Mouse (Mus musculus): ENCODE data around the gene Cetn3.

Cetn3 gene

DNA sequence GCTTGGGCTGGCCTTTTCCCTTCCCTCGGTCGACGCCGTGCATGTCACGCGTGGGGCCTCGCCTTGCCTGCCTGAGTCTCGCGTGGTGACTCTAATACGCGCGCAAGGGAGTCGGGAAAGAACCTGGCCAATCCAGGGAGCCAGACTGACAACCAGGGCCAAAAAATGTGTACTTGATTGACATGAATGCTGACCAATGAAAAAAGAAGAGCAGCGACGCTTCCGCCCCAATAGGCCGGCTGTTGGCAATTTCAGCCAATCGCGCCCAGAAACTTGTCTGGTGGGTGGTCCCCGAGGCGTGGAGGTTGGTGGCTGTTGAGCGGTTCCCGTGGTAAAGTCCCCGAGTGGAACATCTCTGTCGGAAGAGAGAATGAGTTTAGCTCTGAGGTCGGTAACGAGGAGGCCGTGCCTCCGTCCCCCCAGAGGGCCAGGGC, at the start of gene Cetn3:
Gene Cetn3 (plus strand): TSS at position 107 of the 434 bp plus-strand sequence.
- DNase-seq (ENCODE audit: low spot score in 2 of 2), result peak in 1 of 2 experiments; percentile 91

DNA sequence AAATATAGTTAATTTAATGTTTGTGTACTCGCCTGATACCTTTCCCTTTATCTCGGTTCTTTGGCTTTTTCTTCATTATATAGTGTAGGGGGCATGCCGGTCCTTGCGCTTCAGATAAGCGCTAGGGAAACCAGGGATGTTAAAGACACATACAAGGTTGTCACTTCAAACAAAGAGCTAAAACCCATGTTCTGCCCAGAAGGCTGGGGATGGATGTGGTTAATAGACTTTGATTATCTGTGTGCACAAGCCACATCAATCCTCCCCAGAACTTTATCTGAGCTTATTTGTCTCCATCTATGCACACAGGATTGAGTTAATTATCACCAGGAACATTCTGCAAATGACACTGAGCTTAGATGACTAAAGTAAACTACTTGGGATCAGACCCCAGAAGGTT, 46.3 kb upstream of the Cetn3 start:
- DNase-seq (ENCODE audit: low spot score in 2 of 2), result no peak

DNA sequence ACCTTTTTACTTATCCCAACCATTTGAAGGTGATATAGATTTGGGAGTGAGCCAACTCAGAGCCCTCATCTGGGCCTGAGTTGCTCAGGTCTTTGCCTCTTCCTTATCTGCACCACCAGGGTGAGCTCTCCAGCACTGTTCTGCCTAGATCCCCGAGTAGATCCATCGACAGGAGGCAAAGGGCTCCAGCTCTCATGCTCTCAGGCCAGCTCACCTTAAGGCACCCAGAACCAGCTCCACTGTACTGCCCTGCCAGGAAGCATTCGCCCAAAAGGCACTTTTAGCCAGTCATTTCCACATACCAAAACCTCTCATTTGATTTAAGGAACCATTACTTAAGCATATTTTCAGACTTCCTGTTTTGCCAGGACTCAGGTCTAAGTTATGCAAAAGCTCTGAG, 42.0 kb upstream of the Cetn3 start:
- peak in 1 of 2 experiments; percentile 31 for DNase-seq (ENCODE audit: low spot score in 2 of 2)

DNA sequence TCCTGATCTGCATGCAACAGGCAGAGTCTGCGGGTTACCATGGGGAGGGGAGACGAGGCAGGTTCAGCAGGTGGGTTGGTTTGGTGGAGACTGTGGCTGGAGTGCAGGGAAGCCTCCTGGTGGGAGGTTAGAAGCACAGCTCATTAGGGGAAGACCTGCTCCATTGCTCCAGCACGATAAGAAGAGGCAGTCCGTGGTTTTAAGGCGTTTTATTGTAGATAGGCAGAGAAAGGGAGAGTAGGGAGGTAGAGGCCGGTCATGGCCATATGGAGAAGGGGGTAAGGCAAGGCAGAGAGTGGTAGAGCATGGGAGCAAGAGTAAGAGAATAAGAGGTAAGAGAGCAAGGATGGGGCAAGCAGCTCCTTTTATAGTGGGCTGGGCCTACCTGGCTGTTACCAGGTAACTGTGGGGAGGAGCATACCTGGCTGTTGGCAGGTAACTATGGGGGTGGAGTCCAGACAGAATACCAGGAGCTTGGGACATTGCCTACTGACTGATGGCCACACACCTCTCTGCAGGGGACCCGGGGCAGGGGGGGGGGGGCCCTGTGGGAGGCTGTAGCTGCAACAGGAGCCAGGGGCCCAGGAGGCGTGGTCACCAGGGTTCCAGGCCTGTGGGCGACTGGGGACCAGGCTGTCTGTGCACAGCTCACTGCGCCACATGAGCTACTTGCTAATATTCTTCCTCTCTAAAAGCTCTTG, 39.3 kb upstream of the Cetn3 start:
- no peak for DNase-seq (ENCODE audit: low spot score in 2 of 2)

DNA sequence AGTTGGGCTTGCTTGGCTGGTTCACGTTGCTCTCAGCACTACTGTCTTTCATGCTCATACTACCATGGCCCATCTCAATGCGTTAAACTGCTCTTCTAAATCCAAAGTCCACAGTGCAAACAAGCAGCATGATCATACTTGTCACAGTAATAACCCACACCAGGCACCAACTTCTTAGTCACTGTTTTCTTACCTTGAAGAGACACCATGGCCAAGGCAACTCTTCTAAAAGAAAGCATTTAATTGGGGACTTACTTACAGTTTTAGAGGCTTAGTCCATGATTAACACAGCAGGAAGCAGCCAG, 38.8 kb upstream of the Cetn3 start:
- DNase-seq (ENCODE audit: low spot score in 2 of 2), result no peak

DNA sequence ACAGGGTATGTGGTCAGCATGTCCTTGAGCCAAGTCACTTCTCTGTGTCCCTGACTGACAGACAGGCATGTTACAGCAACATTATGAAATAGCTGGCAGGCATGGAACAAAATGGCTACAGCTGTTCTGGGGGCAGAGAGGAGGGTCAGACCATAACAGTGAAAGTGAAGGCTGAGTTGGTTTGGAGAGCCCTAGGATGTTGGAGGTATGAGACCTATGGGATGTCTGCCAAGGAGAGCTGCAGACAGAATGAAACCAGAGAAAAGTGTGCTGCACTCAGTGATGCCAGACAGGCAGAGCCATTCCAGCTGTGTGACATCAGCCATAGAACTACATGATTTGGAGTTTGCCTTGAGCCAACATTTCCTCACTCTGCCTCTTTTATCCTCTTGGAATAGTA, 28.0 kb upstream of the Cetn3 start:
- DNase-seq (ENCODE audit: low spot score in 2 of 2), result no peak

DNA sequence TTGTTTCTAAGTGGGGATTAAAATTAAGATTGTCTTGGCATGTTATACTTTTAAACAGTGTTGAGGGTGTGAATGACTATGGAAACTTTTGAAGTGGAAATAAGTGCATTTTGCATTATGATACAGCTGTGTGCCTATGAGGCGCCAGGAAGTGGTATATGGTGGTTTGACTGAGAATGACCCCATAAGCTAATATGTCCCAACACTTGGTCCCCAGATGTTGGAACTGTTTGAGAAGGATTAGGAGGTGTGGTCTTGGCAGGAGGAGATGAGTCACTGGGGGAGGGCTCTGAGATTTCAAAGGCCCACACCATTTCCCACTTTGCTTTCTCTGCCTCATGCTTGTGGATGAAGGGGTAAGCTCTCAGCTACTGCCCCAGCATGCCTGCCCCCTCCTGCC, 27.6 kb upstream of the Cetn3 start:
- no peak for DNase-seq (ENCODE audit: low spot score in 2 of 2)

DNA sequence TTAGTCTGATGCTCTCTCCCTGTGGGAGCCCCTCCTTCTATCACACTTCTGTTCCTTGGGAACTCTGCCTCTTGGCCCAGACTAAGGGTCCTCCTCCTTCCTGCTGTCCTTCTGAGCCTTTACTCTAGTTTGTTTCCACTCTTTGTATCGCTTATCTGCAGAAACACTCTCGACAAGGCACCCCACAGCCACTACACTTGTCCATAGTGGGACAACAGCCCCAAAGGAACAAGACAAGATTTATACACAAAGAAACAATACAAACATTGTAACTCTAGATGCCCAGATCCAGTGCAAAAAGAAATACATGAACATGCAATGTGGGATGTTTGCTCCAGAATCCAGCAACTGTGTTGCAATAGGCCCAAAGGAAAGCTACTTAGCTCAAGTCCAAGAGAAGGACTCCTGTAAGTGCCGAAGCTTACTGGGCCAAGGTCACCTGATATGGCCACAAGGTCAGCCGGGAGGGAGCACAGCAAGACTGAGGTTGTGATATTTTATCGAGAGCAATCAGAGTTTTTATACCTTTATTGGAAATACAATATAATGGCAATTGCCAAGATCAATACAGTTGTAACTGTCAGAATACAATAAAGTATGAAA, 25.7 kb upstream of the Cetn3 start:
- no peak for DNase-seq (ENCODE audit: low spot score in 2 of 2)

DNA sequence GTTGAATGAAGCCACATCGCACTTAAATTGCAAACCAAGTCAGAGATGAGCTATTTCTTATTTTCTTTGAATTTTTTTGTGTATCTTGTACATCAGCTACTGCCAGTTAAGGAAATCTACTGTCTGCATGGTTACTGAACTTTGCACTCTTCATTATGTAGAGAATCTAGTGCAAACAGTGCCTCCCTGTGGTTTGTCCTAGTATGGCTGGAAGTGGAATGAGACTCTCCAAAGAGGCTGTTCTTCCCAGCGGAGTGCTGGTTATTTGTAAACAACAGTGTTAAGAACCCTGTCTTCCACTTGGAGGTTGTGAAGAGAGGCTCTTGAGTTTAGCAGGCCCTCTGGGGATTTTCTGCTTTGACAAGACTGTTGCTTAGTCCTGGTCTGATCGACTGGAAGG, 22.5 kb upstream of the Cetn3 start:
- DNase-seq (ENCODE audit: low spot score in 2 of 2), result peak in 1 of 2 experiments; percentile 53

DNA sequence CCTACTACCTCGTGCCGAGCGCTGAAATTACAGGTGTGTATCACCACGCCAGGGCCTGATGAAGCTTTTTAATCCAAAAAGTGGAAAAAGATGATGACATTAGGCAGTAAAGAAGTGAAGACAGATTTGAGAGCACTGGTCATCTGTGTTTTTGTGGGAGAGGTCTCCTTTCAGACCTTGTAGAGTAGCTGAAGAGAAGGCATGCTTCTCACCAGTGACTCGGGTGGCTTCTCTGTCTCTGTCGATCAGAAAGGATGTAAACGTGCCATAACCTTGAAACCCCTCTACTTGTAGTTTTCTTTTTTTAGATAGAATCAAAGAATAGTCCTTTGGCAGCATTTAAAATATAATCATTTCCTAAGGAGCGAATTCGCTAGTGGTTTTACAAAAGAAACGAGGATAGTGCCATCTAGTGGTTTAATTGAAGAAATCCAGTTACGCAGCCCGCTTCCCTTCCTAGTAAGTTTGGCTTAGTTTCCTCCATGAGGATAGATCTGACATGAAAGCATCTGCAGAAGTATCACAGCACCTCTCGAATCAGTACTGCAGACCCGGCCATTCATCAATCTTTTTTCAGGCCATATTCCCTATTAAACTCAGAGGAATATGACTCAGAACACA, 21.2 kb upstream of the Cetn3 start:
- DNase-seq (ENCODE audit: low spot score in 2 of 2), result no peak

DNA sequence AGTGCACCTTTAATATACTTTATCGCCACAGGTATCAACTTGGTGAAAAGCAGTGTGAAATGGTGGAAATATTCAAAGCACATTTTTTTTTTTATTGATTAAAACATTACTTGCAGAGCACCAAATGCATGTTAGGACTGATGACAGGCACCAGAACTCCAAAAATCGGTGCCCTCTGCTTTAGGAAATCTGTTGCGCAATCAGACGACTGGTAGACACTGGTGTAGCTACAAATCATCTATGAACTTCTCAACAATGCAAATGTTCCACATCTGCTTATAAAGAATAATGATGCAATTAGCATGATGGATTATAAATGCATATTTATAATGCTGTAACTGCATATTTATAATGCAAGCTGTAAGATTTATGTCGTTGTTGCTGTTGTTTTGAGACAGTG, 18.7 kb upstream of the Cetn3 start:
- DNase-seq (ENCODE audit: low spot score in 2 of 2), result no peak

DNA sequence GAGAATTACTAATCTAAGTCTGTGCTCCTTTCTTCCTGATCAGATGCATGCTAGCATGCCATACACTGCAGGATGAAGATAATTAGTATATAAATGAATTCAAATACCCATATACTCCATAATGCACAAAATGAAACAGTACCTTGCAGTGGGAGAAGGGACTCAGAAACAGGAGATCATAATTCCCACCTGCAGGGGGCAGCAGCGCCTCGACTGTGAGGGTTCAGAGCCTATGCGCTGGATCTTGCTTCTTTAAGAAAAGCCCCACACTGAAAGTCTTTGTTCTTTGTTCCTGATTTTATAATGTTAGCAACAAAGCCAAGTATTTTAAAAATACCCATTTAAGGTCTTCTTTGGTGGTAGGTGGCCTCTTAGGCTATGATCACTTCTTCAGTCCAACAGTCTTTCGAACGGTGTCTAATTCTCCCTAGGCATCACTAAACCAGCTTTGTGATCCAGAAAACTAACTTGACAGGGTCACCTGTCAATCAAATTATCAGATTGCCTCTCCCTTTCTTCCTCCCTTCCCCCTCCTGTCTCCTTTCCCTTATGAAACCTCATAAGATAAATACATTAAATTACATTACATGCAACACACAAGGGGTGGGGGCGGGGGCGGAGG, 15.7 kb upstream of the Cetn3 start:
- DNase-seq (ENCODE audit: low spot score in 2 of 2), result peak; percentile 39 to 77

DNA sequence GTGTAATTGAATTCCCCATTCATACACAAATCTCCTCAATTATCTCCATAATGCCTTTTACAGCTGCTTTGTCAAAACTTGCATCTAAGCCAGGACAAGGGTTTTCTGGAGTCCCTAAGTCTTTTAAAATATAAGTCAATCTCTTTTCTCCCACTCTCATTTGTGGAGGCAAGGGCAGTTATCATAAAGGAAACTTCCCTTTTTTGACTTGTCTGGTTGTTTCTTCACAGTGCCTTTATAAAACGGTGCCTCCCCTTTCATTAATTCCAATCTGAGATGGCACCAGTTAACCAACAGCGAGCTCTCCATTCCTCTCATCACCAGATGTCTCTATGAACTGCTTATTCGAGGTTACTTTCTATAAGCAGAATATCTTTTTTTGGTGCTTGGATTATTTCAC, 6.7 kb upstream of the Cetn3 start:
- DNase-seq (ENCODE audit: low spot score in 2 of 2), result no peak

DNA sequence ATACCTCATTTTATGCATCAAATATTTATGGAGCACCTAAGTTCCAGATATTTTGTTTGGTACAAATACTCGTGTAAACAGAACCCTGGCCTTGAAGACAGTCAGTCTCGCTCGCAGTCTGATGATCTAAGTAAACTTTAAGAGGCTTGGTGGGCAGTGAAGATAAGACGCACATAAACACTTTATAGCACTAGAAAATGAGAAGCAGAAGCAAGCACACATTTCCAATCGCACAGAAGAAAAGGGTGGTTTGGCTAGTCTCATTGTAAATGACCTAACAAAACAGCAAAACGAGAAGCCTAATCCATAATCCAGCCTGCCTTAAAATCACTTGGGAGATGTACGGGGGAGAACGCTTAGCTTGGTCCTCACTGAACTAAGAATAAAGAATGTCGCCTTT, 402 bp upstream of the Cetn3 start:
- no peak for DNase-seq (ENCODE audit: low spot score in 2 of 2)

DNA sequence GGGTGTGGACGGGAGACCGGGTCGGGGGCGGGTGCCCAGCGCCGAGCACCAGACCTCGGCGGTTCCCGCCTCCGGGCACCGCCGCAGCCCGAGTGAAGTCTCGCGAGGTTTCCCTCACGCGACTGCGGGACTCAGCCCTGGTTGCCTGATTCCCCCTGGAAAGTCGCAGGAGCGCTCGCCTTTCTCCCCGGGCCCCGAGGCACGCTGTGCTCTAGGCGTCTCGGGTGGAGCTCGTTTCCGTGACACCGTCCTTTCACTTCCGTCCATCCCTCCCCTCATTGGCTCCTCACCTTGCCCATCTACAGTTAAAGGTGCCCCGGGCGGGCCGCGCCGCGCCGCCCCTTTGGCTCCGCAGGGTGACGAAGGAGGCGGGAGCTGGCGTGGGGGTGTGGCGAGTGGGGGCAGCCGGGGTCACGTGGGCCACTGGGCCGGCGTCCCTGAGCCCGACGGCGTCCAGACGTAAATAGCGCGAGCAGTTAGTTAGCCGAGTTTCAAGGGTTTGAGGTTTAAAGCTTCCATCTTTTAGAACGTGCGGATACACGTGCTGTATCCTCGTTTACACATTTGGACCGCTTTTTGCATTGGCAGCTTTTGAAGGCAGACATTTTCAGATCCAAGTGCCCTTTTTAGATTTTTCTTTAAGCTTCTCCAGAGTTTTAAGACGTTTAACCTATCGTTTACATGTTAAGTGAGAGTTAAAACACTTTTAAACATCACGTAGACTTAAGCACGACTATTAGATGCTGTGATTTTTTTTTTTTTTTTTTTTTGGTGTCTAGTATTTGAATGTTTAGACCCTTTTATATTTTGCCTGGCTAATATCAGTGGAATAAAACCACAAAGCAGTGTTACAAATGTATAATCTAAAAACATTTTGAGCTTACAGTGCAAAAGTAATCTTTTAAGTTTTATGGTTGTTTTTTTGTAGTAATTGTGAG, 797 bp downstream of the Cetn3 start:
- DNase-seq (ENCODE audit: low spot score in 2 of 2), result peak; percentile 93 to 99

DNA sequence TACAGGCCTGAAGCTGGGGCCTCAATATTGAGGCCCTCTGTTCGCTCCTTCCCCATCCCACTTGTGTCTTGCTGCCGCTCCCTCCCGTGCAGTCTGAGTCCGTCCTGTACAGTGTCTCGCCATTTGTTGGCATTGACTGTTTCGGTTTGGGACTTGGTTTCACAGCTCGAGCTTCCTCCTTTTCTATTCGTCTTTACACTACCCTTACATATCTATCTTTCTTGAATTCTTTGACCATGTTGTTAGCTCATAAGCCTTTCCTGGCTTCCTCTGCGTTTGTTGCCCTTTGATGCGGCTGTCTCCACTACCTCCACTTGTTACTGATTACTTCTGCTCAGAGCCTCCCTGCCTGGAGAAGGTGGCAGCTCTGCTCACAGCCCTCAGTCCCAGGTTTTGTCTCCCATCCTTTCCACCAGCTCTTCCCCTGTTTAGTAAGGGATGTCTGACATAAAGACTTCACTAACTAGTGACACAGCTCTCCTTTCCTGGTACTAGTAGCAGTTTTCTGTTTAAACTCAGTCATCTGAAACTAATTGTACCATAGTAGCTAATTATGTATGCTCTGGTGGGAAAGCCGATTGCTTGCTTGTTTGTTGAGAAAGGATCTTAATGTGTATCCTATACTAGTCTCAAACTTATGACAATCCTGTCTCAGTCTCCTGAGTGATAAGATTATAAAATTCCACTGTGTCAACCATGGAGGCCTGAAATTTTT, 3.0 kb downstream of the Cetn3 start:
- no peak for DNase-seq (ENCODE audit: low spot score in 2 of 2)

DNA sequence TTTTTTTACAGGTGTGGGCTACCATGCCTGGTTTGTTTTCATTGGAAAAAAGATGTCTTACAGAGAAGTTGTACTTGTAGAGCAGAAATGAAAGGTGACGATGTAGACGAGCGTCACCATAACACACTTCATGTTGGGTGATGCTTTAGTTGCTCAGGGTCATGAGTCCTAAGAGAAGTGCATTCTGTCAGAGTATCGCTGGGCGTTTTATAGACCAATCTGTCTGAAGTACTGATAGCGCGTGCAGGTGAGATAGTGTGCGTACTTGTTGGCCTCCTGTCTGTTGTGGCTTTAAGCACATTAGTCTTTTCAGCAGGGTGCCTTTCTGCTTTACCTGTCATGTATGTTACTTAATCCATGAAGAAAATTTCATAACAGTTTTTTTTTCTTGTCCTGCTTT, 7.3 kb downstream of the Cetn3 start:
- DNase-seq (ENCODE audit: low spot score in 2 of 2), result no peak

DNA sequence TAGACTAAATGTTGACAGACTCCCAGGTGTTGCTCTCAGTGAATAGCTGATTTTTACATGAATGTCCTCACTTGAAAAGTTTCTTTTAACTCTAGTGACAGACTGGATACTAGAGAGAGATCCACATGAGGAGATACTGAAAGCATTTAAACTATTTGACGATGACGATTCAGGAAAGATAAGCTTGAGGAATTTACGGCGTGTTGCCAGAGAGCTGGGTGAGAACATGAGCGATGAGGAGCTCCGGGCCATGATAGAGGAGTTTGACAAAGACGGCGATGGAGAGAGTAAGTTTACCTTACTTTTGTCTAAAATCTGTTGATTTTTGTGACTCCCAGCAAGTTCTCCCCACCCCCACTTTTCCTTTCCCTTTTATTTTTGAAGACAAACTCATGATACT, 9.0 kb downstream of the Cetn3 start:
- no peak for DNase-seq (ENCODE audit: low spot score in 2 of 2)

DNA sequence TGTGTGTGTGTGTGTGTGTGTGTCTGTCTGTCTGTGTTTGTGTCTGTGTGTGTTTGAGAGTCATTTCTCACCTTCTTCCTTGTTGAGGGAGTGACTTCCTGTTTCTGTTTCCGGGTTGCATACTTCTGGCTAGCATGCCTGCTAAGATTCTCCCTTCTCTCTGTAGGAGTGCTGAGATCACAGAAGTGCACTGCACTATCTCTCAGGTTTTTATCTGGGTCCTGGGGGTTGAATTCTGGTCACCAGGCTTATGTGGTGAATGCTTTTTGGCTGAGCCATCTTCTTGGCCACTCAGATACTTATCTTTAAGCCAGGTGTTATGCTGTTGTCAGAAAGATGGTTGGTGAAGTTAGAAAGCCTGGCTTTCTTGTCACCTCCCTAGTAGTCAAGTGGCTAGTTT, 11.0 kb downstream of the Cetn3 start:
- no peak for DNase-seq (ENCODE audit: low spot score in 2 of 2)

DNA sequence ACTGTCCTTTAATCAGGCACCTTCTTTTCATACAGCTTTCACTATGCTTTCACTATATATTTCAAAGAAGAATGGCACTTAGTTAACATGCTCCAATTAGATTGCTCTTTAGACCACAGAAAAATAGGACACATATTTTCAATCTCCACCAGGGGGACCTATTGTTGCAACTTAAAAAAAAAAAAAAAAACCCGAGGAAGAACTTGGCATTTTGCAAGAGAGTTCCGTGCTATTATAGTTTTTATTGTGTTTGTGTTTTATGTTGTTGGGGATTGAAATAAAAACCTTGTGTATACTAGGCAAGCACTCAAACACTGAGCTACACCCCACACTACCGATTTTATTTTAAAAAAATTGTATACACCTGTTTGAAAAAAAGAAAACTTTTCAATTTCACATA, 18.2 kb downstream of the Cetn3 start:
- no peak for DNase-seq (ENCODE audit: low spot score in 2 of 2)

DNA sequence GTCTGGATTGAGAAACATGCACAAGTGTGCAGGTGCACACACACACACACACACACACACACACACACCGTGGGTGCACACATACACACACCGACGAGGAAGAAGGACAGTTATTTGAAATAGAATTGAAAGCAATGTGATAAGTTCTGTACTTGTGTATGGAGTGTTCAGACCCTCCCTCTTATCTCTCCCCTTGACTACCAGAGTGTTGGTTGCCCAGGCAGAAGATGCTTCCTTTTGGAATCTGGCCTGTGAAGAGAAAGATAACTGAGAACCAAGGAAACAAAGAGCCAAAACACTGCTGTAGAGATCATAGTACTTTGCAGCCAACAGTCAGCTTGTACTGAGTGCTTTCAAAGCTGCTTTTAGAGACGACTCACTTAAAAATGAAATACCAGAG, 20.8 kb downstream of the Cetn3 start:
- DNase-seq (ENCODE audit: low spot score in 2 of 2), result no peak
